Mouse (Mus musculus): ENCODE measurements around the gene Rps6kl1. TPM values are rescaled to one million over a fixed set of nuclear protein-coding genes. Genes with fewer than 3 reads are reported as not detected.

The Rps6kl1 gene
- total and polyA plus RNA-seq, 3 experiments = 0.21 to 0.86 (median 0.36) TPM

DNA sequence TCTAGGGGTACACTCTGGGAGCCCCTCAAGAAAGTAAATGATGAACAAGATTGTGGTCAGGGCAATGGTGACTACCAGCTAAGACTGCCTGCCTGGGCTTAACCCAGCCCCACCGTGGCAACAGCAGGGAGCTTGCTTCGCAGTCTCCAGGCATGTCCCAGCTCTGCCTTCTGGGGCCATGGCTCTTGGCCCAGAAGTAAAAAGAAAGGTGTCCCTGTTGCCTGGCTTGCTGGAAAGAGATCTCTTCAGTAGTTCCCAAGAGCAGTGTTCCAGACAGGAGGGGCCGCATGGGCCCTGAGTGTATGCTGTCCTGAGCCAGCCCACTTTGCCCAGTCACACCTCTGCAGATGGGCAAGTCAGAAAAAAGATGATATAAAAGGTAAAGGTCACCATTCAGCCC is 18.8 kb upstream of the Rps6kl1 start:
- dilution Hi-C loops (cut with MboI; ENCODE audit: extremely low pct_ligation_motif_present, extremely low pct_unique_long_range_greater_than_20kb, low sequenced_read_pairs) (no loop called here), in situ Hi-C loops (cut with MboI; ENCODE audit: low pct_ligation_motif_present, low pct_unique_long_range_greater_than_20kb, low sequenced_read_pairs) (loop anchor here (10.0 to 25.0 kb wide), 3 partner anchors 125 to 492 kb away; no protein-coding TSS in a partner anchor)
- Histone ChIP-seq H3K27ac (ENCODE audit: insufficient read depth, low read depth) (no peak overlapping the region), H3K9me3 (replicated peaks; ENCODE audit: low read length) (no peaks in the 10 kb centered on the region), H3K27me3 (replicated peaks) (peaks cover 52% of the 10 kb centered on the region), H3K4me1 (ENCODE audit: control insufficient read depth in 1 of 2, insufficient read depth in 2 of 2) (peaks cover 3 to 34% of the 10 kb centered on the region in 2 experiments; a peak in 3 of 4 replicates), H3K79me2 (replicated peaks; ENCODE audit: control insufficient read depth, extremely low read depth, insufficient read depth, poor library complexity, severe bottlenecking) (no peaks in the 10 kb centered on the region), H3K36me3 (replicated peaks in 1 of 2; ENCODE audit: control insufficient read depth in 1 of 2, insufficient read depth in 1 of 2, low read length in 1 of 2) (no peaks in the 10 kb centered on the region), H3K4me3 (replicated peaks in 1 of 3; ENCODE audit: low read depth in 2 of 3, low read length in 2 of 3, poor library complexity in 1 of 3) (no peak overlapping the region), H3K4me2 (ENCODE audit: insufficient read depth, low read depth, poor library complexity, severe bottlenecking) (peak overlapping the region; percentile 60), H3K9ac (ENCODE audit: insufficient read depth, low read depth) (no peak overlapping the region)
- no peak for DNase-seq (ENCODE audit: extremely low read depth)
- TF ChIP-seq MAFK (IDR thresholded peaks at IDR 0.05; ENCODE audit: insufficient replicate concordance, low read length) (no peak), JUND (conservative IDR thresholded peaks at IDR 0.05; ENCODE audit: low read depth, low read length) (no peak), ETS1 (conservative IDR thresholded peaks at IDR 0.05; ENCODE audit: low read depth, low read length) (no peak), ZMIZ1 (IDR thresholded peaks at IDR 0.05; ENCODE audit: low read depth, low read length) (no peak), POLR2AphosphoS2 (IDR thresholded peaks at IDR 0.05; ENCODE audit: low read depth, low read length) (no peak), TCF12 (IDR thresholded peaks at IDR 0.05; ENCODE audit: low read depth, low read length) (no peak), ZC3H11A (IDR thresholded peaks at IDR 0.05; ENCODE audit: low read depth, low read length) (no peak), MAZ (IDR thresholded peaks at IDR 0.05; ENCODE audit: low read depth, low read length) (no peak), PAX5 (IDR thresholded peaks at IDR 0.05; ENCODE audit: low read length) (no peak)

DNA sequence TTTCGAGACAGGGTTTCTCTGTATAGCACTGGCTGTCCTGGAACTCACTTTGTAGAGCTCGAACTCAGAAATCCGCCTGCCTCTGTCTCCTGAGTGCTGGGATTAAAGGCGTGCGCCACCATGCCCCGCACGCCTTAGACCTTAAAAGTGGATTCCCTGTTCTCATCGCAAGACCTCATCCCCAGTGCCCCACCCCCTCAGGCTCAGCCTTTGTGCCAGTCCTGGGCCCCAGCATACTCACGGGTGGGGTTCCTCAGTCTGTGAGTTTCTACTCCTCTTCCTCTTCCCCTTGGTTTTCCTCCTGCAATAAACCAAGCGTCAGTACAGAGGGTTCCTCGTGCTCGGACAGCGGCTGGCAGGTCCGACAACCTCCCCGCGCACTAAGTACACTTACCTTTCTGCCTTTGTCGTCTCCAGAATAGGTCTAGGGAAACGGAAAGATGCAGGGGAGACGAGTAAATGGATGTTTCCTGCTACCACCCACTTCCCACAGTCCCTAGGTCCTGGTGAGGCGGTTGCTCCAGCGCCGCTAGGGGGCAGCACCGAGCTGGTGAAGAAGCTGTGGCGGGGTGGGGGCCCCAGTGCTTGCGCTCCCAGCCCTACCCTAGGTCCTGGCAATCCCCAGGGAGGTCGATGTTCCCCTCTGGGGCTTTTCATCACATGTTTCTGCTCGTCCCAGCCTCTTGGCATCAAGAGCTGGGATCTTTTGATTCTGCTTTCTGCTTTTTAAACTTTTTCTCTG is 18.2 kb upstream of the Rps6kl1 start:
- Histone ChIP-seq H3K4me1 (ENCODE audit: control insufficient read depth in 1 of 2, insufficient read depth in 2 of 2) (peaks cover 3 to 38% of the 10 kb centered on the region in 2 experiments; a peak in 3 of 4 replicates), H3K4me2 (ENCODE audit: insufficient read depth, low read depth, poor library complexity, severe bottlenecking) (peak overlapping the region; percentile 60), H3K9me3 (replicated peaks; ENCODE audit: low read length) (no peaks in the 10 kb centered on the region), H3K27ac (ENCODE audit: insufficient read depth, low read depth) (no peak overlapping the region), H3K4me3 (replicated peaks in 1 of 3; ENCODE audit: low read depth in 2 of 3, low read length in 2 of 3, poor library complexity in 1 of 3) (peak overlapping the region; percentile 34 to 41 (median 38)), H3K27me3 (replicated peaks) (peaks cover 46% of the 10 kb centered on the region), H3K79me2 (replicated peaks; ENCODE audit: control insufficient read depth, extremely low read depth, insufficient read depth, poor library complexity, severe bottlenecking) (no peaks in the 10 kb centered on the region), H3K9ac (ENCODE audit: insufficient read depth, low read depth) (peak overlapping the region; percentile 15; the same call in 1 of the 2 replicates), H3K36me3 (replicated peaks in 1 of 2; ENCODE audit: control insufficient read depth in 1 of 2, insufficient read depth in 1 of 2, low read length in 1 of 2) (no peaks in the 10 kb centered on the region)
- dilution Hi-C loops (cut with MboI; ENCODE audit: extremely low pct_ligation_motif_present, extremely low pct_unique_long_range_greater_than_20kb, low sequenced_read_pairs) = no loop called here
- peak; percentile 86 for DNase-seq (ENCODE audit: extremely low read depth)
- in situ Hi-C loops (cut with MboI; ENCODE audit: low pct_ligation_motif_present, low pct_unique_long_range_greater_than_20kb, low sequenced_read_pairs) = loop anchor here (10.0 to 25.0 kb wide), 3 partner anchors 126 to 493 kb away; no protein-coding TSS in a partner anchor
- TF ChIP-seq KAT2A (IDR thresholded peaks at IDR 0.05; ENCODE audit: insufficient replicate concordance, low read length) = 0 out of 2 replicates have a peak, but pooled peaks have one; percentile 42
- TF ChIP-seq SIN3A (IDR thresholded peaks at IDR 0.05; ENCODE audit: low read length) = peak; percentile 75
- TF ChIP-seq E2F4 (IDR thresholded peaks at IDR 0.05; ENCODE audit: insufficient replicate concordance, low read depth, low read length) = no peak
- TF ChIP-seq MXI1 (IDR thresholded peaks at IDR 0.05; ENCODE audit: low read depth, low read length) = peak; percentile 24; the same call in 1 of the 2 replicates
- TF ChIP-seq TCF12 (IDR thresholded peaks at IDR 0.05; ENCODE audit: low read depth, low read length) = peak; percentile 29; the same call in 1 of the 2 replicates
- TF ChIP-seq IRF4 (IDR thresholded peaks at IDR 0.05; ENCODE audit: low read depth, low read length) = peak; percentile 47
- peak; percentile 52; the same call in 1 of the 2 replicates for TF ChIP-seq MAX (IDR thresholded peaks at IDR 0.05; ENCODE audit: low read length)
- peak; percentile 40; the same call in 1 of the 2 replicates for TF ChIP-seq BHLHE40 (IDR thresholded peaks at IDR 0.05; ENCODE audit: low read depth, low read length)
- peak; percentile 63 for TF ChIP-seq MEF2A (IDR thresholded peaks at IDR 0.05; ENCODE audit: borderline replicate concordance, low read depth, low read length)
- TF ChIP-seq MAZ (IDR thresholded peaks at IDR 0.05; ENCODE audit: low read depth, low read length) = peak; percentile 100
- no peak for TF ChIP-seq UBTF (IDR thresholded peaks at IDR 0.05; ENCODE audit: low read depth, low read length)
- TF ChIP-seq NRF1 (IDR thresholded peaks at IDR 0.05; ENCODE audit: low read depth, low read length) = peak; percentile 31; the same call in 1 of the 2 replicates
- peak; percentile 50; the same call in 1 of the 2 replicates for TF ChIP-seq NELFE (IDR thresholded peaks at IDR 0.05; ENCODE audit: low read depth, low read length)
- peak; percentile 79 to 93 for TF ChIP-seq CTCF (conservative IDR thresholded peaks at IDR 0.05 in 1 of 2, IDR thresholded peaks at IDR 0.05 in 1 of 2; ENCODE audit: low read depth in 2 of 2, low read length in 2 of 2)
- no peak for TF ChIP-seq ZKSCAN1 (IDR thresholded peaks at IDR 0.05; ENCODE audit: borderline replicate concordance, low read depth, low read length)
- no peak for TF ChIP-seq CHD1 (IDR thresholded peaks at IDR 0.05; ENCODE audit: low read depth, low read length)
- peak; percentile 50 for TF ChIP-seq ELF1 (IDR thresholded peaks at IDR 0.05; ENCODE audit: low read depth, low read length)
- TF ChIP-seq ZNF384 (IDR thresholded peaks at IDR 0.05; ENCODE audit: low read depth, low read length) = no peak
- TF ChIP-seq SMC3 (IDR thresholded peaks at IDR 0.05; ENCODE audit: low read depth, low read length) = peak; percentile 87
- peak; percentile 34; the same call in 1 of the 2 replicates for TF ChIP-seq EP300 (IDR thresholded peaks at IDR 0.05; ENCODE audit: low read length)
- TF ChIP-seq RAD21 (IDR thresholded peaks at IDR 0.05; ENCODE audit: low read depth, low read length) = peak; percentile 84
- peak; percentile 29; the same call in 1 of the 2 replicates for TF ChIP-seq ZC3H11A (IDR thresholded peaks at IDR 0.05; ENCODE audit: low read depth, low read length)
